Mouse (Mus musculus): Measurements from ENCODE around the gene Uso1.
"Not testable (repeated sequence)": the region's sequence is repeated elsewhere in the genome, so short reads cannot be mapped to it uniquely, and the experiment has no call there.

Uso1 gene

GRCm38 (mm10) chr5:92127141-92127625, 10.6 kb upstream of the Uso1 start:
- DNase-seq (ENCODE audit: low read depth), result peak; percentile 62

- DNase-seq (ENCODE audit: low read depth), result no peak
Measured at GRCm38 (mm10) chr5:92127751-92128150, 10.0 kb upstream of the Uso1 start.

- DNase-seq (ENCODE audit: low read depth), result peak; percentile 90
Measured at GRCm38 (mm10) chr5:92128570-92128969, 9.2 kb upstream of the Uso1 start.

GRCm38 (mm10) chr5:92129321-92129768, 8.4 kb upstream of the Uso1 start:
- DNase-seq (ENCODE audit: low read depth), result no peak

- DNase-seq (ENCODE audit: low read depth), result no peak
Measured at GRCm38 (mm10) chr5:92130040-92130682, 7.6 kb upstream of the Uso1 start.

- no peak for DNase-seq (ENCODE audit: low read depth)
Measured at GRCm38 (mm10) chr5:92132127-92132526, 5.6 kb upstream of the Uso1 start.

GRCm38 (mm10) chr5:92133006-92133405, 4.7 kb upstream of the Uso1 start:
- not testable (repeated sequence) for DNase-seq (ENCODE audit: low read depth)

- no peak for DNase-seq (ENCODE audit: low read depth)
Measured at GRCm38 (mm10) chr5:92134934-92135333, 2.8 kb upstream of the Uso1 start.

GRCm38 (mm10) chr5:92136536-92137238, 1.1 kb upstream of the Uso1 start:
- no peak for DNase-seq (ENCODE audit: low read depth)

- no peak for DNase-seq (ENCODE audit: low read depth)
Measured at GRCm38 (mm10) chr5:92138093-92138621, 419 bp downstream of the Uso1 start.

GRCm38 (mm10) chr5:92139191-92139590, 1.5 kb downstream of the Uso1 start:
- DNase-seq (ENCODE audit: low read depth), result no peak

- DNase-seq (ENCODE audit: low read depth), result no peak
Measured at GRCm38 (mm10) chr5:92141696-92142095, 4.0 kb downstream of the Uso1 start.

GRCm38 (mm10) chr5:92142481-92142880, 4.7 kb downstream of the Uso1 start:
- DNase-seq (ENCODE audit: low read depth), result no peak

GRCm38 (mm10) chr5:92143665-92144064, 5.9 kb downstream of the Uso1 start:
- no peak for DNase-seq (ENCODE audit: low read depth)

- DNase-seq (ENCODE audit: low read depth), result no peak
Measured at GRCm38 (mm10) chr5:92144954-92145708, 7.4 kb downstream of the Uso1 start.

- DNase-seq (ENCODE audit: low read depth), result no peak
Measured at GRCm38 (mm10) chr5:92148248-92148647, 10.5 kb downstream of the Uso1 start.

GRCm38 (mm10) chr5:92149330-92149982, 11.7 kb downstream of the Uso1 start:
- no peak for DNase-seq (ENCODE audit: low read depth)

- DNase-seq (ENCODE audit: low read depth), result no peak
Measured at GRCm38 (mm10) chr5:92154861-92155260, 17.1 kb downstream of the Uso1 start.

- no peak for DNase-seq (ENCODE audit: low read depth)
Measured at GRCm38 (mm10) chr5:92165976-92166375, 28.2 kb downstream of the Uso1 start.

- DNase-seq (ENCODE audit: low read depth), result no peak
Measured at GRCm38 (mm10) chr5:92183071-92183830, 45.5 kb downstream of the Uso1 start.

GRCm38 (mm10) chr5:92188881-92189483, 51.2 kb downstream of the Uso1 start:
- no peak for DNase-seq (ENCODE audit: low read depth)

Measured in c-Kit-positive CD71-positive TER-119-negative erythroid progenitor cells, embryonic 14.5 days (primary cell).